8 mouse cellular contexts compared by ENCODE assay signal in genomic region chr11:86807505-86807989, GRCm38 (mm10). TPM values are rescaled to one million over a fixed set of nuclear protein-coding genes. Genes with fewer than 3 reads are reported as not detected.
DNase-seq lines count a peak whose midpoint lies in the region; ATAC-seq lines count a peak whose summit lies in the region.

Dhx40 (minus strand) TSS chr11:86807746.

- peak; percentile 90 for ATAC-seq in hindbrain, embryonic 11.5 days (ENCODE audit: low FRiP score)

- H3K9ac ChIP-seq in hindbrain, embryonic 11.5 days (ENCODE audit: low read depth, low read length), result peak within 1 kb of the TSS; percentile 80

- 6% methylated on average over 35 of the region's 40 CpGs for WGBS in hindbrain, embryonic 11.5 days

- H3K4me2 ChIP-seq in hindbrain, embryonic 11.5 days (replicated peaks; ENCODE audit: low read depth, low read length), result peak within 1 kb of the TSS; percentile 60

- H3K27me3 ChIP-seq in hindbrain, embryonic 11.5 days (ENCODE audit: control insufficient read depth, insufficient read depth, low read length), result no peaks in the 10 kb centered on the region

- no peaks in the 10 kb centered on the region for H3K9me3 ChIP-seq in hindbrain, embryonic 11.5 days (ENCODE audit: control insufficient read depth, low read length)

- no peaks in the 10 kb centered on the region; the same call in 1 of the 2 replicates for H3K4me1 ChIP-seq in hindbrain, embryonic 11.5 days (replicated peaks; ENCODE audit: control insufficient read depth, insufficient read depth, low read length)

- peak within 1 kb of the TSS; percentile 95 for H3K4me3 ChIP-seq in hindbrain, embryonic 11.5 days (ENCODE audit: low read depth, low read length)

- H3K36me3 ChIP-seq in hindbrain, embryonic 11.5 days (ENCODE audit: control insufficient read depth, insufficient read depth, low read length), result no peaks in the 10 kb centered on the region

- DNase-seq in MN1 (ENCODE audit: low spot score), result peak; percentile 73
- DNase-seq in cerebellum, adult 9-10 months, result peak; percentile 87
- peak; percentile 87 to 94 for DNase-seq in frontal cortex, adult 2 months (ENCODE audit: extremely low spot score in 1 of 2, low spot score in 1 of 2)
- peak; percentile 94 for DNase-seq in hindbrain, embryonic 11.5 days (ENCODE audit: low spot score)
- DNase-seq in layer of hippocampus, postnatal 10 days (ENCODE audit: low spot score in 2 of 2), result peak; percentile 93 to 95
- peak; percentile 96 for DNase-seq in lung, postnatal 10 days
- peak; percentile 90 for DNase-seq in ovary, postnatal 36 days (ENCODE audit: low spot score)
- DNase-seq in thymus, postnatal 25 days, result peak; percentile 89

- peak within 1 kb of the TSS; percentile 83 for H3K27ac ChIP-seq in hindbrain, embryonic 11.5 days (ENCODE audit: low read depth, low read length)

RNA-seq across cellular contexts. Expression of gene Dhx40, which starts in this region (rescaled TPM):
- 15.0 and 16.6 TPM in 2 replicates for polyA plus RNA-seq in frontal cortex, adult 2 months (2012; rRNA removed)
- polyA plus RNA-seq in hindbrain, embryonic 11.5 days (2014; fragmentation: Nextera tagmentation; extraction: Ambion mirVana), result 52.6 and 52.7 TPM in 2 replicates
- total RNA-seq in layer of hippocampus, postnatal 10 days (2021), result 10 to 100 TPM; 21.6 to 24.6 TPM

Comparison
In these comparisons a context has a peak if more than half of its experiments do, and no peak if none do; other contexts are left out.
1. Peak in every context shown above with its lines: DNase-seq, ATAC-seq, H3K4me3 ChIP-seq and H3K27ac ChIP-seq.